Mouse (Mus musculus) megakaryocyte progenitor cell, adult 5-6 weeks (primary cell): Measurements from ENCODE around the gene Gpatch2. TPM values are rescaled to one million over a fixed set of nuclear protein-coding genes. Genes with fewer than 3 reads are reported as not detected.
A peak's percentile ranks its signal among the peaks of the same experiment; 100 is the strongest.

Experiments used
- ATAC-seq: replicated peaks from 2 replicates; pipeline ENCODE4 v1.8.0; 2016; ENCODE audit warnings: mild to moderate bottlenecking, moderate TSS enrichment, inconsistent platforms; ENCODE audit not compliant: poor library complexity
- total RNA-seq, 2 experiments: library from RNA; stranded (forward) in 1 of 2; stranded (reverse) in 1 of 2; fragments of 157-497, 149-512 nt in 1 of 2; fragments of 200-1000 nt in 1 of 2; gene quantifications; 2 replicates each; pipeline versions ENCODE4 v1.2.3 to v1.2.4; 2015 to 2017

Gpatch2 gene
- total RNA-seq, 2 experiments from 2014 or later: 9.7 to 21.5 TPM

DNA sequence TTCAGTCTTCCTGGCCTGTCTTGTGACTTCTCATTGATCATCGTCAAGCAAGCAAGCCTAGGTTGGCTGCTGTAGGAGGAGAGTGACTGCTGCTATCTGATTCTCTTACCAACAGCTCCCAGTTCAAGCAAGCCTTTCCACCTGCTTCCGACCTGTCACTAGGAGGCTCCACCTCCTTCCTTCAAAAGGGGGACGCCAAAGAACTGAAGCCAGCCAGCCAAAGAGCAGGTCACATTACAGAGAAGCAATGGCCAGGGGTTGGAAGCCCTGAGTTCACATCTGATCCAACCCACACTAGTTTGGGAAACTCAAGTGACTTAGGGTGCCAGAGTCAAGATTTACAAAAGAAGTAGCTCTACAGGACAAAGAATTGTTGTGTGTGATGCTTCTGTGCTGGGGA is 144.9 kb downstream of the Gpatch2 start:
- no peak for ATAC-seq

DNA sequence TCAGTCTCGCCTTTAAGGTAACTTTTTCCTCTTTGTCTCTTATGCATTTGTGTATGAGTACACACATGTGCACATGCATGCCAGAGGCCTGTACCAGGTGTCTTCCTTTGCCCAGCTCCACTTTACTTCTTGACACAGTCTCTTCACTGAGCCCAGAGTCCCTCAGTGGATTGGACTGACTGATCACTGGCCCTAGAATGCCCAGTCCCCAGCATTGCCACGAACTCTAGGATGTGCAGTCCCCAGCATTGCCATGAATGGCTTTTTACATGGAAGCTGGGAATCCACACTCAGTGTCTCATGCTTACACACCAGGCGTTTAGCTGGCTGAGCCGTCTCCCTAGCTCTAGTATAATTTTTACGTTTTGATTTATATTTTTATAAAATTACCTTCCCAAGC is 147.2 kb downstream of the Gpatch2 start:
- no peak for ATAC-seq

DNA sequence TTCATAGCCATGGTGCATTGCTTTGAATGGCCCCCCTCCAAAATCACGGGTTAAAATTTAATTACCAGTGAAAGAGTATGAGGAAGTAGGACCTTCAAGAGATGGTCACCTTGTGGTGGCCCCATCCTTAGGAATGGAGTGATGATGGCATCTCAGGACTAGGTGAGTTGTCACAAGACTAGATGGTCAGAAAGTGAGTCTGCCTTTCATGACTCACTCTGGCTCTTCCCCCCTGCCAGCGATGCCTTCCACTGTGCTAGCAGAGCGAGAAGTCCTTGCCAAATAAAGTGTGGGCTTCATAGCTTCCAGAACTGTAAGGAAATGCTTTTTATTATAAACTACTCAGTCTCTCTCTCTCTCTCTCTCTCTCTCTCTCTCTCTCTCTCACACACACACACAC is 150.1 kb downstream of the Gpatch2 start:
- ATAC-seq: no peak

DNA sequence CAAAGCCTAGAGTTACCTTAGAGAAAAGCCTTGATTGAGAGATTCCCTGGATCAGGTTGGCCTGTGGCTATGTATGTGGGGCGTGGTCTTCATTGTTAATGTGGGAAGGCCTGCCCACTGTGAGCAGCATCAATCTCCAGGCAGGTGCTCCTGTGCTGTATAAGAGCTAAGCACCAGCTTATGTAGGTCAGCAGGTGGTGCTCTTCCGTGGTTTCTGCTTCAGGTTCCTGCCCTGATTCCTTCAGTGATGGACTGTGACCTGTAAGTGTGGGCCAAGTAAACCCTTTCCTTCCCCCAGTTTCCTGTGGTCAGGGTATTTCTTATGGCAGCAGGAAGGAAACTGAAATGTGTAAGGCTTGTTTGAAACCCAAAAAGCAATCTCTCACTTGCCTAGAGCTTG is 151.5 kb downstream of the Gpatch2 start:
- ATAC-seq: peak; percentile 71

DNA sequence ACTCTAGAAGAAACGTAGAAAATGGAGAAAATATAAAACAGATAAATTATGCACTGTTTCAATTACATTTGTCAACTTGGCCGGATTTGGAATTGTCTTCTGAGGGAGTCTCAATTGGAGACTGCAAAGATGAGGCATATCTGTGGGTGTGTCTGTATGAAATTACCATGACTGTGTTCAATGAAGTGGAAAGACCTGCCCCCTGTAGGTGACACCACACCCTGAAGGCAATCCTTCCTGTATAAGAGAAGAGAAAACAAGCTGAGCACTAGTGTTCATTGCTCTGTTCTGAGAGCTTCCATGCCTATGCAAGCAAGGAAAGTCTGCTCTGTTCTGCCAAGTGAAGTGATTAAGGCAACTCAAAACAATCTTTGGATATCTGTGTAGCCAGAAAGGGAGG is 153.7 kb downstream of the Gpatch2 start:
- ATAC-seq: no peak

DNA sequence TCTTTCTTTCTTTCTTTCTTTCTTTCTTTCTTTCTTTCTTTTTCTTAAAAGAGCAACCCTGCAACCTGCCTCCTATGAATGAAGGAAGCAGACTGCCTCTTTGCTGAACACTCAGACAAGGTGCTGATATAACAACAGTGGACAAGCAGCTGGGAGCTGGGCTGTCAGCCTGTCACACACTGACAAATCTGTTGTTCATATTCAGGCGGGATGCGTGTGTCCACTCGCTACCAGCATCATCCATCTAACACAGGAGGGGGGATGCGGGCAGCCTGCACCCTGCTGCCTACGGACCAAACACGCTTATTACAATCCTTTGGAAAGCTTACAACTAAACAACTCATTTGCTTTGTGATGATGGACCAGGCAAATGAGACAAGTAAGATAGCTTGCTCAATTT is 158.2 kb downstream of the Gpatch2 start:
- ATAC-seq: no peak

DNA sequence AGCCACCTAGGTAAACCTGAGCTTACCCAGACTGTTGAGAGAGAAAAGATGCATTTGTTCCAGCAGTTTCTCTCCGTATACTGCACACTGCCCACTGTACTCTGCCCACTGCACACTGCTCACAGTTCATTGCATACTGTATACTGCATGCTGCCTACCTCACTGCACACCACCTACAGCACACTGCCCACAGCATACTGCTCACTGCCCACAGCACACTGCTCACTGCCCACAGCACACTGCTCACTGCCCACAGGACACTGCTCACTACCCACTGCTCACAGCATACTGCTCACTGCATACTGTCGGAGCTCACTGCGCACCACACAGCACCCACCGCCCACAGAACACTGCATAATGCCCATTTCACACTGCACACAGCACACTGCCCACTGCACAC is 159.1 kb downstream of the Gpatch2 start:
- ATAC-seq: no peak

DNA sequence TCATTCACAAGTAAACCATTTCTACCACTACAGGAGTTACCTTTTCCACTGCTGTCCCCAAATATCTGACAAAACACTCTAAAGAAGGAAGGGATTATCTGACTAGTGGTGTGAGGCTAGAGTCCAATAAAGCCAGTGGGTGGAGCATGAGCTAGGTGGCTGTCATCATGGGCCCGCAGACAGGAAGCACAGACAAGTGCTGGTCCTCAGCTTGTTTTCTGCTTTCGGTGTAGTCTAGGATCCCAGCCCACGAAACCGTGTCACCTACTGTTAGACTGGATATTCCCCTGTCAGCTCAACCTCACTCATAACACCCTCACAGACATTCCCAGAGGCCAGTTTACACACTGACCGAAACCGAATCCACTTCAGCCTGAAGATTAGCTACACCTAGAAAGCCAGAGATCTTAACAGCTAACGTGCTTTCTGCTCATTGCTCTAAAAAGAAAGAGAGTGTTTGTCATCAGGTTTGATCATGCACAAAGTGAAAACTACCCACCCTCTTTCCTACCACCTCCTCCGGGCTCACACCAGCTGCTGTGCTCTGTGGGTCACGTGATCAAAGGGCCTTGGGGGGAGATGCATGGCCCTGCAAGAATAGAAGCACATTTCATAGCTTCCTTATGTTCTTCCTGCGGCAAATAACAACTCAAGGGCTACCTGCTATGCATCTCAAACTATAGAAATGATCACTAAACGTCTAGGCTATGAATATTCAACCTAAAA is 161.8 kb downstream of the Gpatch2 start:
- peak; percentile 80 for ATAC-seq

DNA sequence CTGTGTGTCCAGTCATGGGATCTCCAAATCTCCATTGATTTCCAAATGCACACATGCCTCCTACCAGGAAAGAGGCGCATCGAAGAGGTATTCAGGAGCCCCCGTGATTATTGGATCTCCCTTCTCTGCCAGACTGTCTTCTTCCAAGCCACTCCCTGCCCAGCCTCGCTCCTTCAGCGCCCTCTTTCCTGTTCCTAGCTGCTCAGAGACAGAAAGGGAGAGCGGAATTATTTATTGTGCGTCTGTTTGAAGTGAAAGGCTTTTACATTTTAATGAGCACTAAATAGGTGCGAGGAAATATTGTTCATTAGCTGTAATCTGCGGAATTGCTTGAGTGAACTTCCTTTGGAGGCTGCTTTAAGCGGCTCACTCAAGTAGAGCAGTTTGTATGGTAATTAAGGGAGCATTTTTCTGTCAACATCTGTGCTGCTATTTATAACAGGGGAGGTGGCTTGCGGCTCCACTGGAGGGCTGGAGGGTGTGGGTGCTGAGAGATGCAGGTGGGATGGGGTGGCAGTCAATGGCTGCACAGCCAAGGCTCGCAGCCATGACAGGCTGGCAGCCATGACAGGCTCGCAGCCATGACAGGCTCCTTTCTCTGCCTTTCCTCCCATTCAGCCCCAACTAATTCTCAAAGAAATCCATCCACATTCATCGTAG is 162.7 kb downstream of the Gpatch2 start:
- no peak for ATAC-seq

DNA sequence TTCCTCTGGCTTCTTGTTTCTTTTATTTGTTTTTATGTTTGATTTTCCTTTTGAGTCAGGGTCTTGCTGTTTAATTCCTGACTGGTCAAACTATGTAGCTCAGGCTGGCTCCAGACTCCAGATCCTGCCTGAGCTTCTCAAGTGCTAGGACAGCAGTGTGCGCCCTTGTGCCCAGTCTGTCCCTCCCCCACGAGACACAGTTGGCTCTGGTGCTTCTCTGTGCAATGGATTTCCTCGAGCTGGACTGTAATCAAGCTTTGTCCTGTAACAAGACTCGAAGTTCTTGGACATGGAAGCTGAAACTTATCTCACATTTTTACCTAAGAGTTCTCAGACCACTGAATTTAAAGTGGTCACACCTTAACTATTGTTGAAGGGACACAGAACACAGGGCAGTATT is 174.2 kb downstream of the Gpatch2 start:
- no peak for ATAC-seq

DNA sequence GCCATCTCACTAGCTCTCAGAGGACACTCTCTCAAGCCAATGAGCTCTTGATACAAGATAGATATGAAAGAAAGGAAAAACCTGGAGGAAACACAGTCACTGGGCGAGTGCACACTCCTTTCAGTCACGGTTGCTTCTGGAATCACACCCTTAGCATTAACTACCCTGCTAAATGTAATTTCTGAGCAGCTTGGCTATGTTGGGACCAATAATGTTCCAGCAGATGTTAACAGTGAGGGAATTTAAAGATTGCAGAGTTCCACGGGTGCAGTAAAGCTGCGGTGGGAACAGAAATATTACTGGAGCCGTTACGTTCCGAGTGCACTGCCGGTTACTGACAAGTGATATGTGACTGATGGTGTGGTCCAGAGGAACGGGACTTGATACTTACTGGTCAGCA is 185.5 kb downstream of the Gpatch2 start:
- no peak for ATAC-seq

Other genes with a start within 250 kb of the Gpatch2 start
- not detected in 2 replicates for gene D1Pas1, start 248.1 kb upstream of the Gpatch2 start, total RNA-seq (2015)
- gene D1Pas1, start 248.1 kb upstream of the Gpatch2 start, total RNA-seq (2017): not detected in 2 replicates
- gene Spata17, start within 50 bp of the Gpatch2 start, total RNA-seq (2015): not detected in 2 replicates
- gene Spata17, start within 50 bp of the Gpatch2 start, total RNA-seq (2017): 2.2 TPM in 1 of 2 replicates, not detected in the other